Mouse (Mus musculus): ENCODE measurements at regions not wholly inside any gene's neighbourhood (a gene's known extent, or its start where the extent isn't known, plus 50 kb on each side); places are given as distances from the start of the nearest gene placed in this dataset.
"Not testable (repeated sequence)": the region's sequence is repeated elsewhere in the genome, so short reads cannot be mapped to it uniquely, and the experiment has no call there.

DNA sequence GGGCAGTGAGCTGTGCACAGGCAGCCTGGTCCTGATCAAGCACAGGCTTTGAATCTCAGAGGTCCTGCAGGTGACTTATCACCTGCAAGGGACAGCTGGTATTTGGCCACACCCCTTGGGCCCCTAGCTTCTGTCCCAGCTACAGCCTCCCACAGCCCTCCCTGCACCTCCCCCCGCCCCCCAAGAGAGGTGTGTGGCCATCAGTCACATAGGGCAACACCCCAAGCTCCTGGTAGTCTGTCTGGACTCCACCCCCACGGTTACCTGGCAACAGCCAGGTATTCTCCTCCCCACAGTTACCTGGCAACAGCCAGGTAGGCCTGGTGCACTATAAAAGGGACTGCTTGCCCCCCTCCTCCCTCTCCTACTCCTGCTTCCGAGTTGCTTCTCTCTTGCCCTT lies 98.0 kb downstream of the H2al2a start:
- no peak for DNase-seq (ENCODE audit: low spot score in 2 of 2)

DNA sequence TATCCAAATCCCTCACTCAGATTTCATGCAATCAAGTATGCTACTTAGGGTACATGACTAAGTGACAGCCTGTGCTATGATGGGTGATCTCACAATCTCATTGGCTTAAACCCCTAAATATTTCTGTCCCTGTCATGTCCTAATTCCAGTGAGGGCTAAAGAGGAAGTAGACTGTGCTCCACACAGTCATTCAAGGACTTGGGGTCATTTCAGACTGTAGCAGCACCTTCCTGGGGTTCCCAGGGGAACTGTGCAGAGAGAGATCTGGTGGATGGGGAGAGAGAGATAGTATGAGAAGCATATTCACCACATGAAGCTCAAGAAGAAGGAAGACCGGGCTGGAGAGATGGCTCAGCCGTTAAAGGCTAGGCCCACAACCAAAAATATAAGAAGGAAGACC lies 100.7 kb downstream of the H2al2a start:
- no peak for DNase-seq (ENCODE audit: low spot score in 2 of 2)

DNA sequence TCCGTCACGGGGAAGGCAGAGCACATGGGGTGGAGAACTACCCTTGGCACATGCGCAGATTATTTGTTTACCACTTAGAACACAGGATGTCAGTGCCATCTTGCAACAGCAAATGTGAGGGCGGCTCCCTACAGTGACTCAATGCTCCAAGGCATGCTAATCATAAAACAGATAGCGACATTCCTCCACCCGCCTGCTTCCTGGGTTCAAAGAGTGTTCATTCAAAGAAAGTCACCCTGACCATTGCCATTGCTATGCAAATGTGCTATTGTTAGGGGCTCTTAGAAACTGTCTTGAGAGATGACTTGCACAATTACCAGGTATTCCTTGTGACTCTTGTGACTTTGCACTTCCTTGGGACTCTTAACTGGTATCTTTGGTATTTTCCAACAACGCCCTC lies 104.1 kb downstream of the H2al2a start:
- not testable (repeated sequence) for DNase-seq (ENCODE audit: low spot score in 2 of 2)

DNA sequence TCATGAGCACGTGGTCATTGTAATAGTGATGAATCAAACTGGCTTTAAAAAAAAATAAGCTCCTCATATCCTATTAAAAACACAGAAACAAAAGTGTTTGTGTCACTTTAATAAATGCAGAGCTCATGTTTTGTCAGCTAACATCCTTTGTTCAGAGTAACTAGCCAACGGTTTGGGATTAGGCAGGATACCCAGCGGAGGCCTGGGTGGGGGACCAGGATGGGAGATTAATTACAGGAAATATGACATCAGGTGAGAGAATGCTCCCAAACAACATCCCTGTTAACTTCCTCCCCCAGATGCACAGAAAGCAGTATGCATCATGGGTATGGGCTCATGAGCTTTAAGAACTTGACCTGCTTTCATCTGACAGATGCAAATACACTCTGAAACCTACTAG lies 109.1 kb downstream of the H2al2a start:
- DNase-seq (ENCODE audit: low spot score in 2 of 2): no peak

DNA sequence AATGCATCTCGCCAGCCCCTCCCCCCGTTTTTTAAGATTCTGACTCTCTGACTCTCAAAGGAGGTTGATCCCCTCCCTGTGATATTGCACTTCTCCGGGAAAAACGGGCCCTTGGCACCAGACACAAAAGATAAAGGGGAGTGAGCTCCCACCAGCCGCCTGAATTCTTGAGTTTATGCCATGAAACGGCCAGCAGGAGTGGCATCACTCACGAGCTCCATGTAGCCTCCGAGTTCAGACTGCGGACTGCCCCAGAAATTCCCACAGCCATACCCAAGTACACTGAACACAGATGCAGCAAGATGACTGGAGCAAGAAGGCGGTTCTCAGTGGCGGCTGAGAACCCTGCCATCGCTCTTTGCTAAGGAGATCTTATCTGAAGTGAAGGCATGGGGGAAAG lies 114.4 kb downstream of the H2al2a start:
- no peak for DNase-seq (ENCODE audit: low spot score in 2 of 2)

DNA sequence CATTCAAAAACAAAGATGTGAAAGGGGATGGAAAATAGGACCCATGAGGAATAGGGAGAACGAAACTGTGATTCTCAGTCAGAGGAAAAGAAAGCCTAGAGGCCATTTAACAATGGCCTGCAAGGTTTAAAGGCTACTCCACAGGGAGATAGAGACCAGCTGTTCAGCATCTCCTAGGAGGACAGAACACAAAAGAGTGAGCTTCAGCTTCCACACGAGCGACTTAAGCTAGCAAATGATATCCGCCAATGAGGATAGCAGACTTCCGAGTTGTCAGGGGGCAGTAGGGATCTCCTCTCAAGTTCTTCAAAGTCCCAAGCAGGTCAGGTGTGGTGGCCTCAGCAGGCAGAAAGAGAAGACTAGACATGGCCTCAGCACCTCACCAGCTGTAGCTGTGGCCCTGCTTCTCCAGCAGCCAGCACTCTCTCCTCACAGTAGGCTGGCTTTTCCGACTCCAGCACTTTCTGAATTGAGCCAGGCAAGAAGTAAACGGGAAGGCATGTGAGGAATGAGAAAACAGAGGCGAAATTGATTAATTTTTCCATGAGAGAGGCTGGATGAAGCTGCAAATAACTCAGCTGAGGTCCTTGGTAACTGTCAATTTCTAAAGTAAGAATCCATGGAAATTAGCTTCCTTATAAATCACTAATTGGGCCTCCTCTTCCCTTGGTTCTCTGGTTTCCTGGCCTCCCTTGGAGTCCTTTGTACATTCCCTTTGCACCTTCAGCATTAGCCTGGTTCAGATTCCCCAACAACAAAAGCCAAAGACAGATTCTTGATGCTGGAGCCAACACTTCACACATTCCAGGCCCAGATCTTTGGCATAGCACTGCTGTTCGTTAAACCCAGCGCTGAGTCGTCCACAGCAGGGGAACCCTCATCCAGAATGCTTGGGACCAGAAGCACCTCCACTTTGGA lies 115.7 kb downstream of the H2al2a start:
- DNase-seq (ENCODE audit: low spot score in 2 of 2): no peak

DNA sequence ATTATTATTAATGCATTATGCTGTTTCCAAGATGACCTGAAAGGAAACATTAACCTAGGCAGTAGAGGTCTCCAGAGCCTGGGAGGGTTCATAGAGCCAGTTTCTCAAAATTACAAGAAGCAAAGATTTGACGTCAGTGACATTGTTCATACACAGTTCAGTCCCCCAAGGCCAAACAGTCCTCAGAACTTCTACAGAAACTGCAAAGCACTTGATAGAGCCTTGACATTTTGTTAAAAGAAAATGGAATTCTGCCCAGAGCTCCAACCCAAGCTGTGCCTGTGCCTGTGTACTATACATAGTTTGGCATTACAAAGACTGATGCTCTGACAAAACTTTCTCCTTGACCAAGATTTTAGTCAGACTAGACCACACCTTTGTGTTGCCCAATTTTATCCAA lies 118.9 kb downstream of the H2al2a start:
- DNase-seq (ENCODE audit: low spot score in 2 of 2): no peak

DNA sequence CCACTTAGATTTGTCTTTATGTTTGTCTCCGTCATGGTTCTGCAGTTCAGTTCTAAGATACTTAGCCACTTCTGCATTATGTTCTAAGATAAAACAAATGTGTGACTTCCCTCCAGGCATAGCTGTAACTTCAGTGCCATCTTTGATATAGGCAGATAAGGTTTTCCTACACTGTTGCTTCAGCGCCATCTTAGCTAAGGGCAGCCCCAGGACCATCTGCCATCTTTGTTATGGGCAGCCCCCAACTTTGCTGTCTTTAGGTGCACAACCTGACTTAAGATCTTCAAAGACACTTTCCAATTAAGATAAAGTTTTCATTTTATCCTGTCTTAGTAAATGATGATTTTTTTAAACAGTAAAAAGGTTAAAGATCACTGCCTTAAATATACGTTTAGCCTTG lies 119.8 kb downstream of the H2al2a start:
- DNase-seq (ENCODE audit: low spot score in 2 of 2): no peak

DNA sequence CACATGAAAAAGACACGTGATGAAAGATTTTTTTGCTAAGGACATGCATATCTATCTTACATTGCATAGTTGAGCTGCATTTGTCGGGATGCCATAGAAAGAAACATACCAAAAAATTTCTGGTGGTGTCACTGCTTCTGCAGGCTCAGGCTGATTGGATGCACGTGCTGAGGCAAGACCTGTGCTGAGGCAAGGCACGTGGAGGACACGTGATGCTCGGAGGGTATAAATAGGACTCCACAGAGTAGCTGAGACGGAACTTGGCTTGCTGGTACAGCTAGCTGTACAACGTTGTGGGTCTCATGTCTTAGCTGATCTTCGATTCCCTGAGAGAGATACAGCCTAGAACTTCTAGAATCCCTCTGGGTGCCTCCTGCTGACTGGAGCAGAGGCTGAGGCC lies 120.6 kb downstream of the H2al2a start:
- no peak for DNase-seq (ENCODE audit: low spot score in 2 of 2)

DNA sequence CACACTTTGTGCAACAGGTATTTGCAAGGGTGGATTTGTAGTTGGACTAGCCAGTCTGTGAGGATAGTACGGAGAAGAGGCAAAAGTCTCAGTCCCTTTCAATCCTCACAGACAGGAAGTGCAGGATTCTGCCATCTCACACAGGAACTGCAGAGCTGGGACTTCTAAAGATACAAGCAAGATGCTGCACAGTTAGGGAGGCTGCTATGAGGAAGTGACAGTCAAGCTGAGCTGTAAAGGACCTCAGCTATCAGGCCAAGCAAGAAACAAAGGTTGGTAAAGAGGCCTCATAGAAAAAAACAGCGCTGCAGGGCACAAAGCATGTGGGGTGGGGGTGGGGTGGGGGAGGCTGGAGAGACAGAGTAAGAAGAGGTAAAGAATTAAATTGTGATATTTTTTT lies 126.2 kb downstream of the H2al2a start:
- DNase-seq (ENCODE audit: low spot score in 2 of 2): no peak

DNA sequence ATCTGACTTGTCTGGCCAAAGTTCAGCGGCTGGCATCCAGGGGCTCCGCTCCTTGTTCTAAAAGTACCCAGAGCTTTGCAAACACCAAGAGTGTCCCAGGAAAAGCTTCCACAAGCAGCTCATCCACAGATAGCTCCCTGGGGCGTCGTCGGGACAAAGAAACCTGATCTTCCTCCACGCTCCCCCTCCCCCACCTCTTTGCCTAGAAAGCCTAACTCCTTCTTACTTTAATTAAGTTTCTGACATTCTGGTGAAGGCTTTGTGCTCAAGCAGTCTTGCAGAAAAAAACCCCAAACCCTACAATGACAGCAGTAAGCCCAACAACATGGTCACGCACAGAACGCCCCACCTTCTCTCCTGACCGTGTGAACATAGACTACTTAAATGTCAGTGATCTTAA lies 128.6 kb downstream of the H2al2a start:
- DNase-seq (ENCODE audit: low spot score in 2 of 2): no peak

DNA sequence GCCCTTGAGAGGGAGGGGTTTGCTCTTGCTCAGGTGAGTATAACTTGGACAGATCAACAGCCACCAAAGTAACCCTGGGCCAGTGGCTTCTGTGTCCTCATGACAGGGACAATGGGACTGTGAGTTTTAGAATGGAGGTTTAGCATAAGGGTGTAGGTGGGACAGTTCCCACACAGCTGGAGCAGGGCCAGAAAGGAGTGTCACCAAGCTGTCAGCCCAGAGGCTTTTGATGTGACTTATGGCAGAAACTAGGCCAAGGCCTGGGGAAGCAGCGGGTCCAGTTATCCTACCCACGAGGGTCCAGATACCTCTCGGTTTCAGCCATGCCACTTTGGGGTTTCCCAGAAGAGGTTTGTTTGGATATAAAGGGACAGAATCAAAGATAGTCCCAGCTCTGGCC lies 129.4 kb downstream of the H2al2a start:
- DNase-seq (ENCODE audit: low spot score in 2 of 2): no peak

DNA sequence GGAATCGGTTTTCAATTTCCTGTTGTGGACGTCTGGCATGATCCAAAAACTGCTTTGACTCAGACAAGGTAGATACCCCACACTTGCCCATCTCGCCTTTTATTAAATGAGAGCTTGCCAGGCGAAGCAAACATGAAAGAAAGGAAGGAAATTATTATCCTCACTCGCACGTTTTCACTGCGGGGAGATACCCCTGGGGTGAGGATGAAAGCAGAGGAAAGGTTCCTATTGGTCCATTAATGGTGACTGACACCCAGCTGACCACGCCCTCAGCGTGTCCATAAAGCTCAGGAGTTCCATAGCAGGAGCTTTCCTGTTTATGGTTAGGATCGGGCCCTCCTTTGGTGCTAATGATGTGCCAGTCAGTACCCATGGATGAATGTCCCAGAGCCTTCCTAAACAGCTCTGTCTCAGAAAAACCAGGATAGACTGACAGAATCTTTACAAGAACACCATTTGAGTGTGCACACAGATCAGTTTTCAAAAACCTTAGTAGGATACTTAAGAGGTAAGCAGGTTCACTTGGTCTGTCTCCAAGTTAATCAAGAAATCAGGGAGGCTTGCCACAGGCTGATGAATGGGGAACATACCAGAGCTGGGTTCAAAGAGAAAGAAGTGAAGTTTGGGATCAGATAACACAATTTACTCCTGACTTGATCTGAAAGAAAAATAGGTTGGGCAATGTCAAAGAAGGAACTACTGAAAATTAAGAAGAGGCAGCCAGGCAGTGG lies 130.7 kb upstream of the Nebl start:
- DNase-seq (ENCODE audit: low spot score in 2 of 2): no peak

DNA sequence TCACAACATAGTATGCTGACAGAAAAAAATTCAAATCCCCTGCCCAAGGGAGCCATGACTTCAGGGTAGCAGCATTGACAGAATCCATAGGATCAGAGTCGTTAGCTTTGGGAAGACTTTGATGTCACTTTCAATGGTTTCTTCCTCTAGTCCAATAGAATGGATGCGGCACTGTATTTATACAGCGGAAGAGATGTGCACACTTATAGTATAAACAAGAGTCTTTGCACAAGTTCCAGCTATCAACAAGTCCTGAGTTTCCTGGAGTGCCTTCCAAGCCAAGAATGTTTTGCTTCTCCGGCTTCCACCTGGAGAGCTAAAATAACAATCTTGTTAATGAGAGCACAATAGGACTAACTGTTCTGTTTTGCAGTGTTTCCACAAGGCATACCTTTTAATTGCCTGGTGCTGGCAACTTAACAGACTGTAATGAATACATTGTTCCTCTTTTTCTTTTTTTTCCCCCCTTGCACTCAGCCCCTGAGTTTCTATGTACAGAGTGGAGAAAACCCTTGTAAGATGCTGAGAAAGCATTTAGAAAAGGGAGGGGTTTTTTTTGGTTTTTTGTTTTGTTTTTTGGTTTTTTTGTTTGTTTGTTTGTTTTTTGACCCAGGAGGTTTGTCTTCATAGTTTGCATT lies 129.8 kb upstream of the Nebl start:
- no peak for DNase-seq (ENCODE audit: low spot score in 2 of 2)

DNA sequence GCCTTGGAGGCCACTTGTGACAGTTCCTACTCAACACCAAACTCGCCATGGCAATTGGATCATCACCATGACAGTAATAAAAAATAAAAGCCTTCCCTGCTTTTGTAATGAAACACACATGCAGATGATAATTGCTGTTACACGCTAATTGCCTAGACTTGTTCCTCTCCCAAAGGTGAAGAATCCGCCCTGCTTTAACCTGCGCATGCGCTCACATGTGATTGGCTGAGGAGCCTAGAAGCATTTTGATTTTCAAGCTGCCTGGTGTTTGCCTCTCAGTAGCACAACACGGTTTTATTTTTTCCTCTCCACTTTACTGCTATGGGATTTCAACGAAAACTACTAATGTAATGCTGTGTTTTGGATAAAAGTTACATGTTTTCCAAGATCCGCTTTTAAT lies 128.0 kb upstream of the Nebl start:
- no peak for DNase-seq (ENCODE audit: low spot score in 2 of 2)

DNA sequence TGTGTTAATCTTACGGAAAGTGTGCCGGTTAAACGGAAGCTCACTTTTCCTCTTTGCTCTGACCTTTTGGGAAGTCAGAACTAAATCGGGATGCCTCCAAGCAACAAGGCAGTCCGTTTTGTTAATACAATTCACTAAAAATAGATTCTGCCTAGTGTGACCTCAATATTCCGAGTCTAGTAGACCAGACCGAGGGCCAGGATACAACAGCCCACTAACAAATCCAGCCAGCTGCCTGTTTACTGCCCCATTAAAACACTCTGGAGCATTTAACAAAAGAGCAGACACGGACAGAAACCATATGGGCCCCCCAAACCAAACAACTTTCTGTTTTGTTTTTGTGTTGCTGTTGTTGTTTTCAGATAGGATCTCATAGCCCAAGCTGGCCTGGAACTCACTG lies 127.1 kb upstream of the Nebl start:
- DNase-seq (ENCODE audit: low spot score in 2 of 2): no peak

DNA sequence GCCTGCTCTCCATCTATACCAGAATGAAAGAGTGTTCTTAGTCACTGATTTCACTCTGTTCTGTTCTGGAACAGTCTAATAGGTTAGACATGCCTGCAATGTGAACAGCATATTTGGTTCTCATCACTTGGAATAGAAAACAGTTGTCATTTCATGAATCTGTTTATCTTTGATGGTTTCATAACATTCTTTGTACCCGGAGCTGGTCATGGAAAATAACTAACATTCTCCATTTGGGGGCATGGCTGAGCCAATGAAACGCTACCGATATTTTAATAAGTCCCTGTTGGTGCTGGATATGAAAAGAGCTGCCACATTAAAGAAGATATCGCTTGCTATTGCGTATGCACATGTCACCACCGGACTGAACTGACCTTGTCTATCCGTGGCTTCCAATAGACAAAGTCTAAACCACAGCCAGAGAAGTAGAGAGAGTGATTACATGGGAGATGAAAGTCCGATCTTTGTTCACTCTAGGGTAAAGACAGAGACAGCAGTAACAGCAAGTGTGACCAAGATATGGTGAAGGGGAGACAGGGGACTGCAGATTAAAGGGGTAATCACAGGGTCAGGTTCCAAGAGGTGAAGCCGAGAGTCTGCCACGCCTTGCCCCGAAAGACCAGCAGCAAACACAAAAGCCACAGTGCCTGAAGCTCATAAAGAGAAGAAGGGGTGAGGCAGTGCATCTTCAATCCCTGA lies 124.5 kb upstream of the Nebl start:
- no peak for DNase-seq (ENCODE audit: low spot score in 2 of 2)

DNA sequence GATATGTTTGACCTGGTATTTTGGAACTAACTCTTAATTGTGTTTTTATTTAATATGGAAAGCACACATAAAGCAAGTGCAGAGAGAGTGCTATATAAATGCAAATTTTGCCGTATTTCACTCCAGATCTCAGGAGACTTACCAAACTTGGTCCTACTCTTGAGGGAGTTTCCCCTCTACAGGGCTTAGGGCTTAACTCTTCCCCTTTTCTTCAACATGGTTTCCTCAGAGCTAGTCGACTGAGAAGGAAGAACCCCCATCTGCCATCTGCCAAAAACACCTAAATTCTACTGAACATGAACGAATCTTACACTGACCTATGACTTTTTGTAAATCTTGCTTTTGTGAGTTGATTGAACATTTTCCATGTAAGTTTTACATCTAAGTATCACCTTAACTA lies 122.8 kb upstream of the Nebl start:
- DNase-seq (ENCODE audit: low spot score in 2 of 2): no peak

DNA sequence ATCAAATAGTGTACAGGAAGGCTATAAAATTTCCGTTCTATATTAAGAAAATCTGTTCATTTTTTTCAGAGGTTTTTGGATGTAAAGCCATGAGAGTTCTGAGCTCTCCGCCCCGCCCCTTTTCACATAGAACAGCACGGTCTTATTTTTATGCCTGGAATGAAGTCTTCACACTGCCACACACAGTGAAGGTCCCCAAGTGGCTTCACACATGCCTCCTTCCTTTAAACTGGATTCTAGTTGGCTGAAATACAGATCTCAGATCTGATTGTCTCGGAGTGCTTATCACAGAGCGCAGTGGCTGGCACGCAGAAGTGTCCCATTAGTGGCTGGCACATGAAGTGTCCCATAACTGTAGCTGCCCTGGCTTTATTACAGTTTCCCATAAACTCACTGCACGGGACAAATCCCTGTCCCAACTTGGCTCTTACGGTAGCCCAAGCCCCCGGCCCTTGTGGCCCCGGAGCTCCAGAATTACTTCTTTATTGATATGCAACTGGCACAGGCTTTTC lies 122.3 kb upstream of the Nebl start:
- DNase-seq (ENCODE audit: low spot score in 2 of 2): no peak

DNA sequence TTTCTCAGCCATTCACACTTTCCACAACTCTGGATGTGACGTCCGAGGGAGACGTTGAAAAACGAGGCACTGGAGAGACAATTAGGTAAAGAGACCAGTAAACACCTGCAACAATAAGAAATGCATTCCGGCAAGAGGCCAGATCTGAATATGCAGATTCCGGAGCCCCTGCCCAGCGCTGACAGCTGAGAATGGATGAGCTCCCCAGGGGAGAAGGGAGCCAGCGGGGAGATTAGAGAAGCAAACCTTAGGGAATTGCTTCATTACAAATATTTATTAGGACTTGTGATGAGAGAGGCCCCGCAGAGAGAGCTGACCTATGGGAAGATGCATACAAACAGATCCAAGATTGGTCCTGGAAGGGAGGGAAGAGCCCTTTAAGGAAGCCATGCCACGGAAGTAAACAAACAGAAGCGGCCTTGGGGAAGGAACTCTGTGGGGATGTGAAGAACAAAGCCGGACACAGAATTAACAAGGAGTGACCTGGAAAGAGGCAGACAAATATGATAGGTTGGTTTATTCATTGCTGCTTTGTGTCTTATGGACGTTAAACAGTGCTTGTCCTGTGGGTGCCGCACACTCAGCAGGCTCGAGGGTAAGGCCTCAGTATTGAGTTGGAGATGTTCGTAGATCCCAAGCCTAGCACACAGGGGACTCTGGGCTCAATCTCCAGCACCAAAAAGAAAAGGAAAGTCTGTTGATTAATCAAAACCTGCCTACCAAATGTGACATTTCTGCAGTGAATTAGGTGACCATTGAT lies 121.7 kb upstream of the Nebl start:
- DNase-seq (ENCODE audit: low spot score in 2 of 2): no peak

DNA sequence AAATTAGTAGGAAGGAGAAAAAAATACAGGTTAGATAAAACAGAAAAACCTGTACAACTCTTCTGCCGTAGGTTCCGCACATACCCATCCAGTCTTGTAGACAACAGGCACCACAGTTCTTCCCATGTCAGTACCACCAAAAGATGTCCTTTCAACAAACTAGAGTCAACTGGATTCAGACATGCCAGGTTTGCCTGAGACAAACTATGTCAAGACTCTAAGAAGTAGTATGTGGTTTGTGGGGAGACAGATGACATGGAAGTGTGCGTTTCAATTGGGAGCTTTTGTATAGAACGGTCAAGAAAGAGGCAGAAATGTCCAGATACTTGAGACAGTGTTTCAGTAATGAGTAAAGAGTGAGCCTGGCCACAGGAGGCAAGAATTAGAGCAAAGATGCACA lies 119.5 kb upstream of the Nebl start:
- DNase-seq (ENCODE audit: low spot score in 2 of 2): no peak

All from urinary bladder, postnatal 4 days (tissue).